Mouse (Mus musculus) gastrocnemius, adult 2 months (tissue): ENCODE measurements around the gene Bub3. TPM values are rescaled to one million over a fixed set of nuclear protein-coding genes. Genes with fewer than 3 reads are reported as not detected.

ENCODE experiments used
- DNase-seq: peaks from one replicate; pipeline ENCODE4 v3.0.0; 2022
- H3K27ac ChIP-seq: fragments of 200-600 bp; 2 replicates; pipeline ENCODE4 v1.8.1; 2022; ENCODE audit warnings: mild to moderate bottlenecking
- H3K4me3 ChIP-seq: fragments of 200-600 bp; 2 replicates; pipeline ENCODE4 v1.8.1; 2022; ENCODE audit warnings: mild to moderate bottlenecking, moderate library complexity
- CTCF ChIP-seq: fragments of 200-600 bp; IDR thresholded peaks from 2 replicates; pipeline ENCODE4 v1.8.1; 2022; ENCODE audit warnings: antibody characterized with exemption, mild to moderate bottlenecking, moderate library complexity
- intact Hi-C: fragments of 180-260 bp; cut with DNase I; formaldehyde crosslinking; loops from one replicate; pipeline ENCODE4 v1.15.1; 2025
- total RNA-seq, 2 experiments: library from RNA; stranded (reverse); gene quantifications; 2 replicates each; pipeline ENCODE4 v1.2.3; 2021

Gene Bub3
- total RNA-seq, 2 experiments from 2014 or later = 28.9 to 31.2 TPM

- no peak for TF ChIP-seq CTCF
- H3K27ac ChIP-seq = no peak overlapping the region
- intact Hi-C loops = loop anchor here (10.0 kb wide), 1 partner anchor 1007 kb away; no protein-coding TSS in a partner anchor
Measured at GRCm38 (mm10) chr7:131547481-131547880, 12.5 kb upstream of the Bub3 start.

GRCm38 (mm10) chr7:131548473-131548872, 11.5 kb upstream of the Bub3 start, which contains the start of gene Hmx2:
Hmx2 (plus strand) TSS chr7:131548773.
- Histone ChIP-seq H3K27ac (no peak within 1 kb of the TSS), H3K4me3 (no peak within 1 kb of the TSS)
- intact Hi-C loops = loop anchor here (10.0 kb wide), 1 partner anchor 1006 kb away; no protein-coding TSS in a partner anchor
- TF ChIP-seq CTCF = no peak
- no peak for DNase-seq

More at GRCm38 (mm10) chr7:131547481-131547880, 12.5 kb upstream of the Bub3 start:
- no peak overlapping the region for H3K4me3 ChIP-seq
- DNase-seq = no peak

GRCm38 (mm10) chr7:131551471-131551870, 8.6 kb upstream of the Bub3 start:
- H3K4me3 ChIP-seq = no peak overlapping the region
- DNase-seq = no peak
- no peak for TF ChIP-seq CTCF
- intact Hi-C loops = loop anchor here (10.0 kb wide), 2 partner anchors 137 to 187 kb away; partner anchors contain the start of genes 2310057M21Rik, Acadsb and Ikzf5
- H3K27ac ChIP-seq = no peak overlapping the region

- intact Hi-C loops = loop anchor here (10.0 kb wide), 2 partner anchors 137 to 187 kb away; partner anchors contain the start of genes 2310057M21Rik, Acadsb and Ikzf5
- no peak overlapping the region for H3K27ac ChIP-seq
- TF ChIP-seq CTCF = no peak
- DNase-seq = no peak
- no peak overlapping the region for H3K4me3 ChIP-seq
Measured at GRCm38 (mm10) chr7:131551931-131552741, 7.9 kb upstream of the Bub3 start.

GRCm38 (mm10) chr7:131552781-131553180, 7.2 kb upstream of the Bub3 start:
- intact Hi-C loops = loop anchor here (10.0 kb wide), 2 partner anchors 138 to 188 kb away; partner anchors contain the start of genes 2310057M21Rik, Acadsb and Ikzf5
- no peak for TF ChIP-seq CTCF
- H3K27ac ChIP-seq = no peak overlapping the region
- no peak for DNase-seq
- no peak overlapping the region for H3K4me3 ChIP-seq

DNA sequence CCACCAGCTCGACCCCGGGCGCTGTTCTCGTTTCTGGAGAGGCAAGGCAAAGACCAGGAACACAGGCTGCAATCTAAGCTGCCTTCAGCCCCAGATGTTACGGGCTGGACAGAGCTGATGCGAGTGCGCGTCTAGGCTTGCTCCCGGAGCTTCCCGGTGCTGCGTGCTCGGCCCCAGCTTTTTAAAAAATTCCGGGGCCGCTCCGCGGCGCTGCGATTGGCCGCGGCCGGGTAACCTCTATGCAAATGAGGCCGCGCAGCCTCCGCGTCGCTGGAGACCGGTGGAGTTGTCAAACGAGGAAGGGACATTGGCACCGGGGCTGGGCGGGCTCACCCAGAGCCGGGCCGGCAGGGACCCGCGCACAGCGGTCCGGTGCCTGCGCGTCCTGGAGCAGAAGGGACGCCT, 6.2 kb upstream of the Bub3 start:
- DNase-seq = peak; percentile 34
- intact Hi-C loops = loop anchor here (10.0 kb wide), 2 partner anchors 139 to 189 kb away; partner anchors contain the start of genes 2310057M21Rik, Acadsb and Ikzf5
- H3K27ac ChIP-seq = no peak overlapping the region
- H3K4me3 ChIP-seq = peak overlapping the region; percentile 65
- no peak for TF ChIP-seq CTCF

DNA sequence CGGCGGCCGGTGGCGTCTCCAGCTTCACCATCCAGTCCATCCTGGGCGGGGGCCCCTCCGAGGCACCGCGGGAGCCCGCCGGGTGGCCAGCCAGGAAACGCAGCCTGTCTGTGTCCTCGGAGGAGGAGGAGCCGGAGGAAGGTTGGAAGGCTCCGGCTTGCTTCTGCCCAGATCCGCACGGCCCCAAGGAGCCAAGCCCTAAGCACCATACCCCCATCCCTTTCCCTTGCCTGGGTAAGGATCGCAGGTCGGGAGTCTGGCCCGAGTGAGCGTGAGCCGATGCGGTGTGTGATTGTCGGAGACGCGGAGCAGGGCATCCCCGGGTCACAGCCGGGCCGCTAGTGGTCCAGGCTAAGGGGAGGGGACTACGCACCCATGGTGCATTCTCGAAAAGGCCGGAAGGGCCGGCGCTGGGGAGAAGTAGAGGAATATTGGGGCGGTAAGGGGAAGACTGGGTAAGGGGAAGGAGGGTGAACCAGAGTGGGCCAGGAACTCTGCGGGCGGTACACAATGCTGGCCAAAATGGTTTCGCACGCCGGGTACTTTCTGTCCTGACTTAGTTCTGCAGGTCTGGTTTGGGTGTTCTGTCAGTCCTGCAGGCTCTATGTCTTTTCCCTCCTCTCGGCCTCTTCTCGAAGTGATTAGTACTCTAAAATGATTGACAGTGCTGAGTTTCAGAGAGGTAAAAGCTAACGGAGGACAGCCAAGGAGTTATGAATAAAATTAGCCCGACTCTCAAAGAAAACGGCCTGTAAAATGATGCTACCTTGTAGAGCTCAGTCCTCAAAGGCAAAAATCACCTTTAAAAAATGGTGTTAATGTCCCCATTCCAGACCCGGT, 5.5 kb upstream of the Bub3 start:
- no peak for DNase-seq
- Histone ChIP-seq H3K27ac (no peak overlapping the region), H3K4me3 (peak overlapping the region; percentile 65)
- no peak for TF ChIP-seq CTCF
- intact Hi-C loops = loop anchor here (10.0 kb wide), 2 partner anchors 140 to 190 kb away; partner anchors contain the start of genes 2310057M21Rik, Acadsb and Ikzf5

GRCm38 (mm10) chr7:131555301-131556081, 4.5 kb upstream of the Bub3 start:
- no peak overlapping the region for H3K27ac ChIP-seq
- peak; percentile 41 for DNase-seq
- H3K4me3 ChIP-seq = peak overlapping the region; percentile 67
- TF ChIP-seq CTCF = no peak
- intact Hi-C loops = loop anchor here (10.0 kb wide), 2 partner anchors 141 to 191 kb away; partner anchors contain the start of genes 2310057M21Rik, Acadsb and Ikzf5

DNA sequence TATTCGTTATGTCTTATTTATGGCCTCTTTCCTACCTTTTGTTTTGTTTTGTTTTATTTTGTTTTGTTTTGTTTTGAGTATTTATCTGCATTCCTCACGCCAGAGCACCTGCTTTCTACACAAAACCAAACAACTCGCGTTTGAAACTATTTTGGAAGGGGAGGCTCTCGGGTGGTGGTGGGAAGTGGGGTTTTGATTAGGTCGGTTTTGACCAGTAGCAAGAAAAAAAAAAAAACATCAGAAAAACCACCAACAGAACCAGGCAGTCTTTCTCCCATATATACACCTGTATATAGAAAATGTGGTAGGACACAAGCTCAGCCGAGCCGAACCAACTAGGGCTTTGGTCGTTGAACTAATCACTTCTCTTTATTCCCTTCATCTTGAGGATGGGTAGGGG, 3.9 kb upstream of the Bub3 start:
- peak overlapping the region; percentile 67 for H3K4me3 ChIP-seq
- TF ChIP-seq CTCF = no peak
- DNase-seq = no peak
- no peak overlapping the region for H3K27ac ChIP-seq
- intact Hi-C loops = loop anchor here (10.0 kb wide), 2 partner anchors 141 to 191 kb away; partner anchors contain the start of genes 2310057M21Rik, Acadsb and Ikzf5

DNA sequence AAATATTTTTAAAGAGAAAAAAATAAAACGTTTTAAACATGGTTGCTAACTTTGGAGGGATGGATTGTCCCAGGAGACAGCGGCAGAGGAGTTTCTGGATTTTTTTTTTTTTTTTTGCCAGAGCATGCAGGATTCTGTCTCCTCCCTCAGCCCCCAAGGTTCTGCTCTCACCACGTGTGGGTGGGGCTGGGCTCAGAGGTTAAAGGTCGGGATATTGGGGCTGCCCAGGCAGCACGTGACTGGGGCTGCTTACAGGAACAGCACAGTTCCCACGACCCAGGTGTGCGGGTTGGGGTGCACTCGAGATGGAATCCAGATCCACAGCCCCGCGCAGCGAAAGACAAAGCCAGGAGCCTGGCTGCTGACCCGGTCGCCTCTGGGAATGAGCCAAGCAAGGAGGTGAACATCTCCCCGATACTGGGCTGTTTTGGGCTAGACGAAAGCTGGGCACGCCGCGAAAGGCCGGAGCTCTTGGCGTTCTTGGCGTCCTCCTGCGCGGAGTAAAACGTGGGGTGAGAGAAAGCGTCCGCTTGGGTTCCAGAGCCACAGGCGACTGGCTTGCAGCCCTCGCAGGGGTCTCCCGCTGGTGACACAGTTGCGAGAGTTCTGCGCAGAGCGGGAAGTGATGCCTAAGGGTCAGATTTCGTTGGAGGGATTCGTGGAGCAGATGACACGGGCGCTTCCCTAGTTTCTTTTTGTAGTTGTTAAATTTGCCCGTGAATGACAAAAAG, 3.3 kb upstream of the Bub3 start:
- TF ChIP-seq CTCF = no peak
- intact Hi-C loops = loop anchor here (10.0 kb wide), 2 partner anchors 142 to 192 kb away; partner anchors contain the start of genes 2310057M21Rik, Acadsb and Ikzf5
- Histone ChIP-seq H3K4me3 (peak overlapping the region; percentile 40), H3K27ac (no peak overlapping the region)
- peak; percentile 30 for DNase-seq

DNA sequence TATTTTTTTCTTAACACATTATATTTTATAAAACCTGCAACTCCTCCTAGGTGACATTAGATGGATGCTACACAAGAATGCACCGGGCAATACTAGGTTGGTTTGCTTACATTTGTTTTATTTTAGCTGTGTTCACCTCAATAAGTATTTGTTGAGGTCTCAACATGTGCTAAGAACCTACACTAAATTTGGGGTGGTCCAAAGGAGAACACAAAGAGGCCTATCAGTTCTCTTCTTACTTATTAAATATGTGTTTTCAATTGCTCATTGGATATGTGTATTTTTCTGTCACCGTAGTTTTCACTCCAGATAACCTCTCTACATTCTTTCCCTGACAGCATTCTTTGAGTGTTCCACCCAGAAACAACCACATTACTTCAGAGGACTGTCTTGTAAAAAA, 2.3 kb upstream of the Bub3 start:
- TF ChIP-seq CTCF = no peak

More for the DNA sequence above, 2.3 kb upstream of the Bub3 start:
- intact Hi-C loops = loop anchor here (10.0 kb wide), 2 partner anchors 143 to 193 kb away; partner anchors contain the start of genes 2310057M21Rik, Acadsb and Ikzf5
- Histone ChIP-seq H3K27ac (no peak overlapping the region), H3K4me3 (no peak overlapping the region)
- DNase-seq = no peak
